In genomic region chr6:17771456-17771855, GRCm38 (mm10) we compare ENCODE assay signal across 13 mouse cellular contexts.
DNase-seq lines count a peak whose midpoint lies in the region; ATAC-seq lines count a peak whose summit lies in the region.
"Had no signal": no experiment of that assay in that cellular context is flagged by ENCODE, and none has a peak within 500 bp of the region (broad histone marks: within the 10 kb centered on the region; RNA-seq: fewer than 3 reads in every experiment).

No protein-coding gene starts in this region.

- no peaks in the 10 kb centered on the region for H3K9me3 ChIP-seq in forebrain, embryonic 16.5 days (ENCODE audit: control insufficient read depth, low read length)
- no peaks in the 10 kb centered on the region for H3K9me3 ChIP-seq in forebrain, embryonic 15.5 days
- no peaks in the 10 kb centered on the region for H3K9me3 ChIP-seq in liver, embryonic 15.5 days (replicated peaks)
- H3K9me3 ChIP-seq in intestine, embryonic 16.5 days (ENCODE audit: control insufficient read depth, low read length), result no peaks in the 10 kb centered on the region
- H3K9me3 ChIP-seq: hindbrain, embryonic 10.5 days; intestine, embryonic 15.5 days had no signal

- peak; percentile 27; the same call in 1 of the 2 replicates for ATAC-seq in forebrain, embryonic 16.5 days
- no peak for ATAC-seq in forebrain, embryonic 15.5 days (replicated peaks)
- 0 out of 2 replicates have a peak, but pooled peaks have one; percentile 42 for ATAC-seq in liver, embryonic 15.5 days (ENCODE audit: insufficient read depth)
- no peak for ATAC-seq in intestine, embryonic 16.5 days

- 19% methylated on average over 1 of the region's 1 CpGs for WGBS in forebrain, embryonic 16.5 days
- 6% methylated on average over 1 of the region's 1 CpGs for WGBS in forebrain, embryonic 15.5 days
- WGBS in liver, embryonic 15.5 days (ENCODE audit: insufficient replicate concordance), result 59% methylated on average over 1 of the region's 1 CpGs
- 78% methylated on average over 1 of the region's 1 CpGs for WGBS in intestine, embryonic 16.5 days

- H3K27ac ChIP-seq in forebrain, embryonic 16.5 days (ENCODE audit: low read length), result no peak overlapping the region
- H3K27ac ChIP-seq in forebrain, embryonic 15.5 days (replicated peaks), result no peak overlapping the region
- H3K27ac ChIP-seq in liver, embryonic 15.5 days (replicated peaks), result no peak overlapping the region
- no peak overlapping the region for H3K27ac ChIP-seq in intestine, embryonic 16.5 days (ENCODE audit: low read length)
- H3K27ac ChIP-seq: hindbrain, embryonic 10.5 days; intestine, embryonic 15.5 days had no signal

- H3K4me2 ChIP-seq in forebrain, embryonic 16.5 days (ENCODE audit: low read length), result no peak overlapping the region
- no peak overlapping the region for H3K4me2 ChIP-seq in forebrain, embryonic 15.5 days (replicated peaks)
- no peak overlapping the region for H3K4me2 ChIP-seq in liver, embryonic 15.5 days
- no peak overlapping the region for H3K4me2 ChIP-seq in intestine, embryonic 16.5 days (ENCODE audit: low read depth, low read length)
- H3K4me2 ChIP-seq: intestine, embryonic 15.5 days had no signal

- H3K9ac ChIP-seq in forebrain, embryonic 16.5 days (replicated peaks; ENCODE audit: low read depth, low read length), result no peak overlapping the region
- no peak overlapping the region for H3K9ac ChIP-seq in forebrain, embryonic 15.5 days (replicated peaks)
- H3K9ac ChIP-seq in liver, embryonic 15.5 days, result no peak overlapping the region
- no peak overlapping the region for H3K9ac ChIP-seq in intestine, embryonic 16.5 days (ENCODE audit: low read depth, low read length)
- H3K9ac ChIP-seq: intestine, embryonic 15.5 days had no signal

- no peaks in the 10 kb centered on the region for H3K27me3 ChIP-seq in forebrain, embryonic 16.5 days (replicated peaks; ENCODE audit: control insufficient read depth, insufficient read depth, low read length)
- H3K27me3 ChIP-seq in forebrain, embryonic 15.5 days, result no peaks in the 10 kb centered on the region
- H3K27me3 ChIP-seq in liver, embryonic 15.5 days, result no peaks in the 10 kb centered on the region
- H3K27me3 ChIP-seq in intestine, embryonic 16.5 days (replicated peaks; ENCODE audit: control insufficient read depth, insufficient read depth, low read length), result no peaks in the 10 kb centered on the region
- H3K27me3 ChIP-seq: intestine, embryonic 15.5 days had no signal

- no peaks in the 10 kb centered on the region for H3K36me3 ChIP-seq in forebrain, embryonic 16.5 days (ENCODE audit: control insufficient read depth, insufficient read depth)
- H3K36me3 ChIP-seq in forebrain, embryonic 15.5 days, result no peaks in the 10 kb centered on the region
- no peaks in the 10 kb centered on the region for H3K36me3 ChIP-seq in liver, embryonic 15.5 days (replicated peaks)
- H3K36me3 ChIP-seq in intestine, embryonic 16.5 days (ENCODE audit: control insufficient read depth, insufficient read depth, low read length), result no peaks in the 10 kb centered on the region
- H3K36me3 ChIP-seq: hindbrain, embryonic 10.5 days; intestine, embryonic 15.5 days had no signal

- DNase-seq in 416B (ENCODE audit: low read depth) (peak; percentile 57), NIH3T3 (ENCODE audit: low read depth) (peak; percentile 81)
- no peak for DNase-seq in testis, postnatal 14 days (ENCODE audit: low spot score)
- DNase-seq: cerebellum, adult 2 months; gastrocnemius, postnatal 25 days; kidney, postnatal 10 days; lung, adult 18-20 months had no signal

- H3K4me3 ChIP-seq in forebrain, embryonic 16.5 days (replicated peaks; ENCODE audit: low read length), result no peak overlapping the region
- no peak overlapping the region for H3K4me3 ChIP-seq in forebrain, embryonic 15.5 days
- H3K4me3 ChIP-seq in liver, embryonic 15.5 days (replicated peaks), result no peak overlapping the region
- no peak overlapping the region for H3K4me3 ChIP-seq in intestine, embryonic 16.5 days (ENCODE audit: low read length)
- H3K4me3 ChIP-seq: hindbrain, embryonic 10.5 days; intestine, embryonic 15.5 days had no signal

- peaks cover 28% of the 10 kb centered on the region for H3K4me1 ChIP-seq in forebrain, embryonic 16.5 days (replicated peaks; ENCODE audit: control insufficient read depth, insufficient read depth, low read length)
- peaks cover 33% of the 10 kb centered on the region for H3K4me1 ChIP-seq in forebrain, embryonic 15.5 days
- peaks cover 57% of the 10 kb centered on the region for H3K4me1 ChIP-seq in liver, embryonic 15.5 days (replicated peaks)
- peaks cover 5% of the 10 kb centered on the region; the same call in 1 of the 2 replicates for H3K4me1 ChIP-seq in intestine, embryonic 16.5 days (ENCODE audit: control insufficient read depth, insufficient read depth, low read length)

Comparison
In these comparisons a context has a peak if more than half of its experiments do, and no peak if none do; other contexts are left out.
1. ATAC-seq: peak in forebrain, embryonic 16.5 days (single experiment) and liver, embryonic 15.5 days (single experiment); none in forebrain, embryonic 15.5 days (single experiment) and intestine, embryonic 16.5 days (single experiment).